In genomic region chr10:62261115-62261886, GRCm38 (mm10) we compare ENCODE assay signal across 8 mouse cellular contexts. TPM values are rescaled to one million over a fixed set of nuclear protein-coding genes. Genes with fewer than 3 reads are reported as not detected.
A peak's percentile ranks its signal among the peaks of the same experiment; 100 is the strongest.
DNase-seq lines count a peak whose midpoint lies in the region; ATAC-seq lines count a peak whose summit lies in the region.

No protein-coding gene starts in this region.

- peaks cover 5% of the 10 kb centered on the region for H3K4me1 ChIP-seq in embryonic facial prominence, embryonic 10.5 days
- no peaks in the 10 kb centered on the region; a peak in 1 of 4 replicates for H3K4me1 ChIP-seq in heart, embryonic 14.5 days (ENCODE audit: control insufficient read depth in 2 of 2, insufficient read depth in 2 of 2, low read length in 2 of 2)
- no peaks in the 10 kb centered on the region; the same call in 1 of the 2 replicates for H3K4me1 ChIP-seq in liver, embryonic 16.5 days (ENCODE audit: control insufficient read depth, low read depth, low read length)
- H3K4me1 ChIP-seq in neural tube, embryonic 13.5 days (replicated peaks): no peaks in the 10 kb centered on the region

- no peaks in the 10 kb centered on the region for H3K36me3 ChIP-seq in embryonic facial prominence, embryonic 10.5 days (replicated peaks)
- H3K36me3 ChIP-seq in heart, embryonic 14.5 days (ENCODE audit: control insufficient read depth, insufficient read depth, low read length): no peaks in the 10 kb centered on the region
- H3K36me3 ChIP-seq in liver, embryonic 16.5 days (ENCODE audit: control insufficient read depth, insufficient read depth): no peaks in the 10 kb centered on the region
- no peaks in the 10 kb centered on the region for H3K36me3 ChIP-seq in neural tube, embryonic 13.5 days

- H3K27ac ChIP-seq in embryonic facial prominence, embryonic 10.5 days (replicated peaks): no peak overlapping the region
- no peak overlapping the region for H3K27ac ChIP-seq in heart, embryonic 14.5 days (replicated peaks in 1 of 2; ENCODE audit: control insufficient read depth in 1 of 2, insufficient read depth in 1 of 2, low read depth in 2 of 2, low read length in 2 of 2)
- H3K27ac ChIP-seq in liver, embryonic 16.5 days (ENCODE audit: low read length): no peak overlapping the region
- no peak overlapping the region for H3K27ac ChIP-seq in neural tube, embryonic 13.5 days (replicated peaks)

- 17% methylated on average over 18 of the region's 18 CpGs for WGBS in embryonic facial prominence, embryonic 10.5 days
- WGBS in heart, embryonic 14.5 days: 12% methylated on average over 18 of the region's 18 CpGs
- 13% methylated on average over 18 of the region's 18 CpGs for WGBS in liver, embryonic 16.5 days (ENCODE audit: insufficient replicate concordance)
- WGBS in neural tube, embryonic 13.5 days: 20% methylated on average over 18 of the region's 18 CpGs

- no peak overlapping the region for H3K4me2 ChIP-seq in heart, embryonic 14.5 days (ENCODE audit: low read length)
- peak overlapping the region; percentile 12; the same call in 1 of the 2 replicates for H3K4me2 ChIP-seq in liver, embryonic 16.5 days (ENCODE audit: low read depth, low read length)
- H3K4me2 ChIP-seq in neural tube, embryonic 13.5 days: no peak overlapping the region

- H3K9ac ChIP-seq in heart, embryonic 14.5 days (ENCODE audit: low read length): no peak overlapping the region
- H3K9ac ChIP-seq in liver, embryonic 16.5 days (ENCODE audit: low read depth, low read length): no peak overlapping the region
- H3K9ac ChIP-seq in neural tube, embryonic 13.5 days: no peak overlapping the region

- peak; percentile 96 for ATAC-seq in CD4-positive, CD25-positive, alpha-beta regulatory T cell, adult 4 months
- peak; percentile 46 for ATAC-seq in heart, embryonic 14.5 days (ENCODE audit: insufficient number of reproducible peaks, insufficient read depth, low FRiP score, low read depth)
- peak; percentile 80 for ATAC-seq in liver, embryonic 16.5 days (ENCODE audit: low read depth)
- ATAC-seq in neural tube, embryonic 13.5 days (ENCODE audit: low read depth): peak; percentile 84

- H3K4me3 ChIP-seq in embryonic facial prominence, embryonic 10.5 days: no peak overlapping the region
- H3K4me3 ChIP-seq in heart, embryonic 14.5 days (ENCODE audit: control insufficient read depth in 1 of 2, insufficient read depth in 1 of 2, low read depth in 1 of 2, low read length in 2 of 2): no peak overlapping the region
- no peak overlapping the region for H3K4me3 ChIP-seq in liver, embryonic 16.5 days (ENCODE audit: low read depth, low read length)
- no peak overlapping the region for H3K4me3 ChIP-seq in neural tube, embryonic 13.5 days

- H3K27me3 ChIP-seq in embryonic facial prominence, embryonic 10.5 days (replicated peaks; ENCODE audit: low read depth, poor library complexity, severe bottlenecking): no peaks in the 10 kb centered on the region
- no peaks in the 10 kb centered on the region for H3K27me3 ChIP-seq in heart, embryonic 14.5 days (ENCODE audit: control insufficient read depth, insufficient read depth, low read length)
- no peaks in the 10 kb centered on the region for H3K27me3 ChIP-seq in liver, embryonic 16.5 days (ENCODE audit: control insufficient read depth, insufficient read depth, low read depth, low read length)
- H3K27me3 ChIP-seq in neural tube, embryonic 13.5 days: no peaks in the 10 kb centered on the region

- no peaks in the 10 kb centered on the region for H3K9me3 ChIP-seq in embryonic facial prominence, embryonic 10.5 days
- no peaks in the 10 kb centered on the region for H3K9me3 ChIP-seq in heart, embryonic 14.5 days (ENCODE audit: control insufficient read depth, low read length)
- H3K9me3 ChIP-seq in liver, embryonic 16.5 days (replicated peaks; ENCODE audit: control insufficient read depth, low read length): no peaks in the 10 kb centered on the region
- no peaks in the 10 kb centered on the region for H3K9me3 ChIP-seq in neural tube, embryonic 13.5 days

- peak; percentile 80 for DNase-seq in adrenal gland, postnatal 10 days
- peak; percentile 93 for DNase-seq in embryonic facial prominence, embryonic 10.5 days (ENCODE audit: low spot score)
- DNase-seq in kidney, postnatal 10 days: peak; percentile 79
- peak; percentile 48 to 55 for DNase-seq in thymus, adult 18-20 months

RNA-seq across cellular contexts. Expression of gene Tacr2, which starts 9.1 kb away (rescaled TPM):
- polyA plus RNA-seq in CD4-positive, CD25-positive, alpha-beta regulatory T cell, adult 4 months (2017; shearing (Covaris generic)): not detected
- 1 to 10 TPM; 9.0 to 9.5 TPM for total RNA-seq in adrenal gland, postnatal 10 days (2021)
- polyA plus RNA-seq in embryonic facial prominence, embryonic 10.5 days (2016; fragmentation: Nextera tagmentation; extraction: Ambion mirVana): not detected in 2 replicates
- polyA plus RNA-seq in heart, embryonic 14.5 days (2014; fragmentation: Nextera tagmentation; extraction: Ambion mirVana): not detected in 2 replicates
- 0.07 TPM in 1 of 2 replicates, not detected in the other for polyA plus RNA-seq in liver, embryonic 16.5 days (2015; fragmentation: Nextera tagmentation; extraction: Ambion mirVana)
- 0.25 TPM in 1 of 2 replicates, not detected in the other for polyA plus RNA-seq in neural tube, embryonic 13.5 days (2015; fragmentation: Nextera tagmentation; extraction: Ambion mirVana)

RNA-seq across cellular contexts. Expression of gene Tspan15, which starts 30.2 kb away (rescaled TPM):
- under 1 TPM; 0.16 to 0.17 TPM for polyA plus RNA-seq in CD4-positive, CD25-positive, alpha-beta regulatory T cell, adult 4 months (2017; shearing (Covaris generic))
- total RNA-seq in adrenal gland, postnatal 10 days (2021): 10 to 100 TPM; 16.4 to 23.6 TPM
- polyA plus RNA-seq in embryonic facial prominence, embryonic 10.5 days (2016; fragmentation: Nextera tagmentation; extraction: Ambion mirVana): 21.8 and 22.3 TPM in 2 replicates
- polyA plus RNA-seq in heart, embryonic 14.5 days (2014; fragmentation: Nextera tagmentation; extraction: Ambion mirVana): 4.8 and 5.1 TPM in 2 replicates
- 10.1 and 12.0 TPM in 2 replicates for polyA plus RNA-seq in liver, embryonic 16.5 days (2015; fragmentation: Nextera tagmentation; extraction: Ambion mirVana)
- 19.5 and 22.2 TPM in 2 replicates for polyA plus RNA-seq in neural tube, embryonic 13.5 days (2015; fragmentation: Nextera tagmentation; extraction: Ambion mirVana)

Comparison
In these comparisons a context has a peak if more than half of its experiments do, and no peak if none do; other contexts are left out.
1. ATAC-seq: peak in every context shown above with its lines; median percentile 96 in CD4-positive, CD25-positive, alpha-beta regulatory T cell, adult 4 months; 84 in neural tube, embryonic 13.5 days; 80 in liver, embryonic 16.5 days; 46 in heart, embryonic 14.5 days.